Mouse (Mus musculus): ENCODE data around the gene Prpsap1. TPM values are rescaled to one million over a fixed set of nuclear protein-coding genes. Genes with fewer than 3 reads are reported as not detected.
A peak's percentile ranks its signal among the peaks of the same experiment; 100 is the strongest.

The Prpsap1 gene
- total RNA-seq, 2 experiments from 2014 or later = 14.2 to 15.1 TPM

DNA sequence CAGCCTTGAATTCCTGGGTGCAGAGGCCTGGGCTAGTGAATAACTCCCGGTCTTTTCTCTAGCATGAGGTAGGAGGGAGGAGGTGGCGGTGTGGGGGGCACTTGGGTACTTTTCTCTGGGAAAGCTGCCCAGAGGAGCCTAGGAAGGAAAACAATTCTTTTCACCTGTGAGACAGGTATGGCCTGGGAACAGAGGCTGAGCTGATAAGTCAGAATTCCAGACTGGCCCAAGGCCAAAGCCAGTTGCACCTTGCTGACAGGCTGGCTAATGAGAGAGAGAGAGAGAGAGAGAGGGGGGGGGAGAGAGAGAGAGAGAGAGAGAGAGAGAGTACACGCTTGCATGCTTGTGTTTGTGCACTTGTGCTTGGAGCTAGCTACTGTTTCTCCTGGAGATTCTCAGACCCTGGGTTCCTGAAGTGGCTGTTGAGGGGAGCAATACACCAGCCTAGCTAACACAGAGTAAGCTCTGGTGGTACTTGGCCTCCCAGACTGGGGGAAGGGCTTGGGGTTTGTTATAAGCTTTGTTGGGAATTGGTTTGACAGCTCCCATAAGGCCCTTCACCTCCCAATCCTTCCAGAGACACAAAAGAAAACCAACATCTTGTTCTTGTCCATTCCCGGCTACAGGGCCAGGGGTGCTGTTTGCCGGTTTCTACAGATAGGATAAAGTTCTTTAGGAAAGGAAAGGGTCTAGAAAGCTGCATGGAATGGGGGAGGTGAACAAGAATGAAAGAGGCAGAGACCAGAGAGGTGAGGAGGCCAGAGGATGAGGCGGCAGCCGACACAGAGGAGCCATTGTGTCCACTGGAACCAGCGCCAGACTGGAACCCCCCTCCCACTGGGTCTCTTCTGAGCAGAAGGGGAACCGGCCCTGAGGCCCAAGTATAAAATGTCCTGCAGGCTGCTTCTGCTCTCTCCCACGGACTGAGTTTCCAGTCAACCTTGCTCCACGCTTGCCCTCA, 36.5 kb upstream of the Prpsap1 start, which contains the start of gene Sphk1:
TSS of gene Sphk1 (plus strand) at position 739 of the 961 bp plus-strand sequence.
- DNase-seq = no peak
- no peak for TF ChIP-seq CTCF (IDR thresholded peaks at IDR 0.05)
- intact Hi-C loops (cut with DNase I) = no loop called here
- peak within 1 kb of the TSS; percentile 81 for H3K4me3 ChIP-seq
- H3K27ac ChIP-seq = peak within 1 kb of the TSS; percentile 35

DNA sequence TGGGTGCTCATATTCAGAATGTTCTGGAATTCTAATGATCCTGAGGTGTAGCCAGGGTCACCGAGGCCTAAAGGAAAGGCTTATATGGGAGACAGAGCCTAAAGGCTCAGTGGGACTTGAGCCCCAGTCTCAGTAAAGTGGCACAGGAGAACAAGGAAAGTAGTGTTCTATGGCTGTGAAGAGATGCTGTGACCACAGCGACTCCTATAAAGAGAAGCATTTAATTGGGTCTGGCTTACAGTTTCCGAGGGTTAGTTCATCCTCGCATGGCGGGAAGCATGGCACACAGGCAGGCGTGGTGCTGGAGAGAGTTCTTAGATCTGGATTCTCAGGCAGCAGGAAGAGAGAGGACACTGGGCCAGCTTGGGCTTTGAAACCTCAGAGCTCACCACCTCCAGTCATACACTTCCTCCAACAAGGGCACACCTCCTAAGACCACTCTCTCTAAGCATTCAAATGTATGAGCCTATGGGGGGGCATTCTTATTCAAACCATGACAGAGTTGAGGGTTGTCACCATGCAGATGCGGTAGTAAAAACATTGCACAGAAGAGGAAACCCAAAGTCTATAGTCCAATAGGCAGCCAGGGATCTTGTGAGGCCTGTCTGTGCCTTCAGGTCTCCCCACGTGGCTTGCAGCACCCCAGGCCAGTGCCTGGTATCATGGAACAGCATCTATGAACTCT, 34.8 kb upstream of the Prpsap1 start:
- no peak for TF ChIP-seq CTCF (IDR thresholded peaks at IDR 0.05)
- no peak overlapping the region for H3K4me3 ChIP-seq
- no peak overlapping the region for H3K27ac ChIP-seq
- DNase-seq = no peak
- intact Hi-C loops (cut with DNase I) = no loop called here

DNA sequence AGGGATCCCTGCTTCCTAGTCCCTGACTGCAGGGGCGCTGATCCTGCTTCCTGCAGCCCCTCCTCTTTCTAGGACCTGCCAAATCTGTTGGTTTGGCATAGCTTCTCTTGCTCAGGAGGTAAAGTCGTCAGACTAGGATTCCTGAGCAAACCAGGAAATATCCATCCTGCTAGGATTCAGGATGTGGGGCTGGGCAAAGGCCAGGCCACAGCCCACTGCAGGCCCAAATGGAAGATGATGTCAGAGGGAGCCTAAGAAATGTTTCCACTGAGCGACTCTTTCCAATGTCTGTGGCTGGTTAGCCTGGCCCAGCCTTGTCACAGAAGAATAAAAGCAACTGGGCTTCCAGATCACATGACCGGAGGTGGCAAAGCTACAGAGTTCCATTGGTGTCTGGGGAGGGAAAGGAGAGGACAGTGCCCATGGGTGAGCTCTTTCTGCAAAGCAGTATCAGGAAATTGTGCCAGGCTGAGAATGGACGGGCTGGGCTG, 29.7 kb upstream of the Prpsap1 start:
- Histone ChIP-seq H3K27ac (peak overlapping the region; percentile 79), H3K4me3 (peak overlapping the region; percentile 2; the same call in 1 of the 2 replicates)
- no peak for TF ChIP-seq CTCF (IDR thresholded peaks at IDR 0.05)
- intact Hi-C loops (cut with DNase I) = no loop called here
- DNase-seq = peak; percentile 47

DNA sequence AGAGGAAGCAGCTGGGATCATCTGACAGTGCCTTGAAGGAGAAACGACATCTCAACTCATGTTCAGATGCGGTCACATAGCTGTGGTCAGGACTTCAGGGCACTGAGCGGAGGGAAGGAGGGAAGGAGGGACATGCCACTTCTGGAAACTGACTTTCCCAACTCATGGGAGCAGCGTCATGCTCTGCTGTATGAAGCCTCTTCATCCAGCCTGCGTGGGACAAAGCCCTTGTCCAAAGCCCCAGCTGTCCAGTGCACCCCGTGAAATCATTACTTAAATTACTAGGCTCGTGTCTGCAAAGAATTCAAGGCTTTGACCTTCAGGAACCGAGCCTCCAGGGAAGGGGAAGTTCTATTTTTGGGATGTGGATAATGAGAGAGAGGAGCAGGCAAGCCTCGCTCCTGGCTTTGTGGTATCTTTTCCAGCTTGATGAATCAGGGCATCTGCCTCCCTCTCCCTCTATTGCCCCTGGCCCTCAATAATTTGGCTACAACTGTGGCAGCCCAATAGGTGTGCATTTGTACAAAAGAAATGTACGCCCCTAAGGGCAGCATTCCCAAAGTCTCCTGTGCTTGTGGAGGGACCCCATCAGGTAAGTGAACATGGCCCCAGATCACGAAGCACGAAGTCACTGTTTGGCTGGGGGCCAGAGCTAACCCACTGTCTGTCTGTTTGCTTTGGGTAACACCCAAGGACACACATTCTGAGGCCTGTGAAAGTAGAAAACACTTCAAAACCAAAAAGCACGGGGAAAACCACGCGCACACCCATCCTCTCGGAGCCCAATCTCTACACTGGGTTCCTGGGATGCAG, 29.1 kb upstream of the Prpsap1 start:
- Histone ChIP-seq H3K4me3 (peak overlapping the region; percentile 2), H3K27ac (peak overlapping the region; percentile 79)
- TF ChIP-seq CTCF (IDR thresholded peaks at IDR 0.05) = no peak
- no peak for DNase-seq
- intact Hi-C loops (cut with DNase I) = no loop called here

DNA sequence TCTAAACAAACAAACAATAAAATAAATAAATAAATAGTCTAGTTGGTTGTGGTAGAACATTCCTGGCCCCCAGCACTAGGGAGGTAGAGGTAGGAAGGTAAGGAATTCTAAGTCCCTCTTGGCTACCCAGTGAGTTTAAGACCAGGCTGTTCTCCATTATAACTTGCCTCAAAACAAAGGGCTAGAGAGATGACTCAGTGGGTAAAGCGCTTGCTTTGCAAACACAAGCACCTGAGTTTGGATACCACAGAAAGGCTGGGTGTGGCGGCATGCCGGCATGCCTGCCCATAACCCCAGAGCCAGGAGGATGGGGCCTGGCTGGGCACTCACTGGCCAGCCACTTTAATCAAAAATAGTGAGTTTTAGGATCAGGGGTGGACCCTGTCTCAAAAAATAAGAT, 28.0 kb upstream of the Prpsap1 start:
- intact Hi-C loops (cut with DNase I) = no loop called here
- no peak for TF ChIP-seq CTCF (IDR thresholded peaks at IDR 0.05)
- DNase-seq = no peak
- Histone ChIP-seq H3K27ac (no peak overlapping the region), H3K4me3 (no peak overlapping the region)

DNA sequence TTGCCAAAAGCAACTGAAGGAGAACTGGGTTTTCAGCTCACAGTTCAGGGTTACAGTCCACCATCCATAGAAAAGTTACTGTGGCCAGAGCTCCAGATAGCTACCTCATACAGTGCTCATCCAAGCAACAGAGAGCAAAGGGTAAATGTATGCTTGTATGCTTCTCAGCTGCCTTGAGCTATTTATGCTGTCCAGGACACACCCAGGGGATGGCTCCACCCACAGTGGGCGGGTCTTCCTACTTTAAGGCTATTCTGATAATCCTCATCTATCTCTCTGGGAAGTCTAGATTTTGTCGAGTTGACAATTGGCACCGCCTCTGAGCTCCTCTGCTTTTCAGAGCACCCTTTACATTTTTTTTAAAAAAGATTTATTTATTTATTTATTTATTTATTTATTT, 27.1 kb upstream of the Prpsap1 start:
- TF ChIP-seq CTCF (IDR thresholded peaks at IDR 0.05) = no peak
- DNase-seq = no peak
- Histone ChIP-seq H3K27ac (no peak overlapping the region), H3K4me3 (no peak overlapping the region)
- intact Hi-C loops (cut with DNase I) = no loop called here

DNA sequence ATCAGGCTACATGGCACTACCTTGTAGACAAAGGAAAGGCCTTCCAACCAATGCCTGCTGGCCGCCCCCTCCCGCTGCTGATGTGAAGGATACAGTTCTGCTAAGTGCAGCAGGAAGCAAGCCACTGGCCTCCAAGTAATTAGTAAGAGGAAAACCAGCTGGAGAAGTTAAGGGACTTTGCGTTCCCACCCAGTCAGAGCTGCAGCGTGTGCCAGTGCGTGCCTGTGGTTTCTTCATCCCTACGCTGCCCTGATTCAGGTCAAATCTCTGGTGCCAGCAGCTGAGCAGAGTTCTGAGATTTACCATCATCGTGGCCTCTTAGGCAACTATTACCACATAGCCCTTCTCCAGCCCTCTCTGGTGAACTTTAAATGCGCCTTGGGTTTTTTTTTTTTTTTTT, 24.5 kb upstream of the Prpsap1 start:
- Histone ChIP-seq H3K4me3 (no peak overlapping the region), H3K27ac (peak overlapping the region; percentile 48)
- intact Hi-C loops (cut with DNase I) = no loop called here
- no peak for TF ChIP-seq CTCF (IDR thresholded peaks at IDR 0.05)
- DNase-seq = peak; percentile 65

DNA sequence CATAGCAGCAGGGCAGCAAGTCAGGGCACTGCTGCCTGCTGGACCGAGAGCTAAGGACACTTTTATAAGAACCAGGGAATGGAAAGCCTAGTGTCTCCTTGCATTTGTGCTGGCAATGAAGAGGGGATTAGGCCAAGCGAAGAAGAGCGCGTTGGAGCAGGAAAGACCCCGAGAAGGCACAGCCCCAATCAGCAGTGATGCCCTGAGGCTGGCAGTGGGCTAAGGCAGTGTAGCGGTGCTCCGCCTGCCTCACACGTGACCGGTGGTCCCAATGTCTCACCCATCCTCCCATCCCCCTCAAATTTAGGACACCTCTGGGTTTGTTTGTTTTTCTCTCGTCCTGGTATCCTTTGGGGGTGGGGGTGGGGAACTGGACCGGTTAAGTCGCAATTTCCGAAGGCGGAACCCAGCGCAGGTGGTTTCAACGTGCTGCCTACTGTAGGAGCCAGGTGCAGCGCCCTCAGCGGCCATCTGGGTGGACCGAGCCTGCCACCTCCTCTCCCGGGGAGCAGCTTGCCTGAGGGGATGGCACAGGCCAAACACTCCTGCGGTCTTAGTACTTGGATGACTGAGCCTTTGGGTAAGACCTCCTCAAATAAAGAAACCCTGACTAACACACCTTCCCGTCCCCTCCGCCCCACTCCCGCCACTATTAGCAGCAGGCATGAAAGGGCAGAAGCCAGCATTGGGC, 21.5 kb upstream of the Prpsap1 start:
- DNase-seq = no peak
- no peak overlapping the region for H3K4me3 ChIP-seq
- no peak overlapping the region for H3K27ac ChIP-seq
- intact Hi-C loops (cut with DNase I) = no loop called here
- no peak for TF ChIP-seq CTCF (IDR thresholded peaks at IDR 0.05)

DNA sequence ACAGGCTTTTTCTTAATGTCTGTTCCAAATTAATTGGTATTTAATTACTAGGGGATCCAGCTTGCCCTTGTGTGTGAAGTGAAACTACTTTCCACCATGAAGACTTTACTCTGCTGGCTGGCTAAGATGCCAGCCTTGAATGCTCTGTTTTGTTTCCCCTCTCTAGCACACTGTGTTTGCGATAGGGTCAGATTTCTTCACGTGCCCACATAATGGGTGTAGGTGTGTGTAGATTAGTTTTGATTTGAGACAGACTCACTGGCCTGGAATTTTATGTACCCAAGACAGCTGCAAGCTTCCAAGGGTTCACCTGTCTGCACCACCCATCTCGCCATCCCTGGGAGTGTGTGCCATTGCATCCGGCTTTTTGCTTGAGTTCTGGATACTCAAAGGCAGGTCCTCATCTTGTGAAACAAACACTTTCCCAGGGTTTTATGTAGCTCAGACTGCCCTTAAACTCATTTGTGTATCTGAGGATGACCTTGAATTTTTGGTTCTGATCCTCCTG, 19.6 kb upstream of the Prpsap1 start:
- Histone ChIP-seq H3K27ac (no peak overlapping the region), H3K4me3 (no peak overlapping the region)
- intact Hi-C loops (cut with DNase I) = no loop called here
- no peak for DNase-seq
- no peak for TF ChIP-seq CTCF (IDR thresholded peaks at IDR 0.05)

DNA sequence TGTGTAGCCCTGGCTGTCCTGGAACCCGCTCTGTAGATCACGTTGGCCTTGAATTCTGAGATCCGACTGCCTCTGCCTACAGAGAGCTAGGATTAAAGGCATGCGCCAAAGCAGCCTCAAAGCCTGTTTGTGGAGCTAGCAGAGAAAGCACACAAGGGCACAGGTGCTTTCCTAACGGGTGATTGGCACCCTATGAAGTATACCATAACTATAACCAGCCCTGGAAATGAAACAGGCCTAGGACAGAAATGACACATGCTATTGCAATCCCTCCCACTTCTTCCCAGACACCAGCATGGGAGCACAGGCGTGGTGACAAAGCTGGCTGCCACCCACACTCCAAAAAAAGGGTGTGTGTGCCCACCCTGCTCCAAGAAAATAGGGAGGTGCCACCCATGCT, 19.0 kb upstream of the Prpsap1 start:
- Histone ChIP-seq H3K27ac (no peak overlapping the region), H3K4me3 (no peak overlapping the region)
- TF ChIP-seq CTCF (IDR thresholded peaks at IDR 0.05) = no peak
- intact Hi-C loops (cut with DNase I) = no loop called here
- DNase-seq = no peak

DNA sequence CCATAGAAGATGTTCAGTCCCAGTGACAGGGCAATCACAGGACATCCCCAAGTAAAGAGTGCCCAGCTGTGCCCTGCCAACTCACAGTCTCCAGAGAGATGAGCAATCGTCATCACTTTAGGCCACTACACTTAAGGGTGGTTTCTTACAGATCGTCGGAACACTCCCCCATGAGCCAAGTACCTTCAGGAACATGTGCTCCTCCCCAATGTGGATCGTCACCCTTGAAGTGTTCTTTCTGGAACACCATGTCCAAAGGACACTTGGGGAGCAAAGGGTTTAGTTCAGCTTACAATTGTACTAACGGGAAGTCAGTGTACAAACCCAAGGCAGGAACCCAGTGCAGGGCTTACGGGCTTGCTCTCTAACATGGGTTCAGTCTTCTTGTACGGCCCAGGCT, 18.2 kb upstream of the Prpsap1 start:
- intact Hi-C loops (cut with DNase I) = no loop called here
- Histone ChIP-seq H3K4me3 (no peak overlapping the region), H3K27ac (no peak overlapping the region)
- no peak for DNase-seq
- no peak for TF ChIP-seq CTCF (IDR thresholded peaks at IDR 0.05)

Data from gastrocnemius, adult 2 months (tissue).